Mouse (Mus musculus) MEL (cell line): ENCODE measurements around the gene Ern1. TPM values are rescaled to one million over a fixed set of nuclear protein-coding genes. Genes with fewer than 3 reads are reported as not detected.

ENCODE experiments used
- DNase-seq: peaks from one replicate; pipeline ENCODE4 v3.0.0; 2011; ENCODE audit warnings: low read depth, low spot score
- H3K27ac ChIP-seq: 2 replicates; pipeline ENCODE4 v1.5.1; 2012; ENCODE audit warnings: low read depth, mild to moderate bottlenecking, control low read depth, low read length, moderate library complexity; ENCODE audit not compliant: control insufficient read depth
- H3K27me3 ChIP-seq, 2 experiments: fragments of 150-350 bp in 1 of 2; sonication (generic) in 1 of 2; 2 replicates each; pipeline ENCODE4 v1.6.1; 2012; ENCODE audit warnings: low read length in 2 of 2, mild to moderate bottlenecking in 2 of 2, improper control_type of control experiment in 1 of 2, moderate library complexity in 1 of 2; ENCODE audit not compliant: insufficient read depth in 2 of 2, control insufficient read depth in 1 of 2
- H3K36me3 ChIP-seq, 2 experiments: 2 replicates each; pipeline ENCODE4 v1.6.1; 2012 to 2014; ENCODE audit warnings: low read length in 2 of 2, improper control_type of control experiment in 1 of 2, inconsistent platforms in 1 of 2, mild to moderate bottlenecking in 1 of 2; ENCODE audit not compliant: insufficient read depth in 2 of 2, control insufficient read depth in 1 of 2
- H3K4me1 ChIP-seq, 2 experiments: fragments of 150-350 bp in 1 of 2; sonication (generic) in 1 of 2; 2 replicates each; pipeline ENCODE4 v1.6.1; 2012; ENCODE audit warnings: low read length in 2 of 2, improper control_type of control experiment in 1 of 2, mild to moderate bottlenecking in 1 of 2; ENCODE audit not compliant: insufficient read depth in 2 of 2, control insufficient read depth in 1 of 2
- H3K4me3 ChIP-seq, 2 experiments: fragments of 150-350 bp in 1 of 2; sonication (generic) in 1 of 2; 2 replicates each; pipeline ENCODE4 v1.5.1; 2012; ENCODE audit warnings: low read depth in 2 of 2, low read length in 2 of 2, mild to moderate bottlenecking in 2 of 2, moderate library complexity in 2 of 2, control low read depth in 1 of 2, improper control_type of control experiment in 1 of 2; ENCODE audit not compliant: control insufficient read depth in 1 of 2, insufficient read depth in 1 of 2
- H3K79me2 ChIP-seq: 2 replicates; pipeline ENCODE4 v1.6.1; 2012; ENCODE audit warnings: mild to moderate bottlenecking, low read length, moderate library complexity; ENCODE audit not compliant: control insufficient read depth, poor library complexity, insufficient read depth
- H3K9ac ChIP-seq: 2 replicates; pipeline ENCODE4 v1.6.1; 2012; ENCODE audit warnings: low read depth, mild to moderate bottlenecking, control low read depth, low read length, moderate library complexity; ENCODE audit not compliant: control insufficient read depth, poor library complexity, severe bottlenecking
- H3K9me3 ChIP-seq: fragments of 150-350 bp; sonication (generic); replicated peaks from 2 replicates; pipeline ENCODE4 v1.6.1; 2012; ENCODE audit warnings: mild to moderate bottlenecking, low read length, improper control_type of control experiment, moderate library complexity; ENCODE audit not compliant: insufficient read depth
- BHLHE40 ChIP-seq: IDR thresholded peaks from 2 replicates; pipeline ENCODE4 v1.6.1; 2012; ENCODE audit warnings: low read depth, mild to moderate bottlenecking, inconsistent platforms, low read length, improper control_type of control experiment, borderline replicate concordance
- CTCF ChIP-seq, 3 experiments: IDR thresholded peaks in 2 of 3; conservative IDR thresholded peaks in 1 of 3; 2 replicates each; pipeline ENCODE4 v1.5.1; 2011 to 2012; ENCODE audit warnings: low read length in 3 of 3, low read depth in 2 of 3, mild to moderate bottlenecking in 2 of 3, improper control_type of control experiment in 1 of 3, inconsistent platforms in 1 of 3, mixed read lengths in 1 of 3, moderate library complexity in 1 of 3; ENCODE audit not compliant: control insufficient read depth in 1 of 3, insufficient read depth in 1 of 3, poor library complexity in 1 of 3, severe bottlenecking in 1 of 3
- ELF1 ChIP-seq: IDR thresholded peaks from 2 replicates; pipeline ENCODE4 v1.6.1; 2014; ENCODE audit warnings: low read depth, mild to moderate bottlenecking, inconsistent platforms, low read length, improper control_type of control experiment, moderate library complexity
- EP300 ChIP-seq, 2 experiments: IDR thresholded peaks; 2 replicates each; pipeline ENCODE4 v1.6.1; 2011; ENCODE audit warnings: improper control_type of control experiment in 2 of 2, low read length in 2 of 2, low read depth in 1 of 2, mild to moderate bottlenecking in 1 of 2
- ETS1 ChIP-seq: IDR thresholded peaks from 2 replicates; pipeline ENCODE4 v1.6.1; 2012; ENCODE audit warnings: low read depth, mild to moderate bottlenecking, inconsistent platforms, low read length, improper control_type of control experiment, moderate library complexity
- GATA1 ChIP-seq: IDR thresholded peaks from 2 replicates; pipeline ENCODE4 v1.6.1; 2011; ENCODE audit warnings: low read depth, low read length, improper control_type of control experiment
- HCFC1 ChIP-seq: IDR thresholded peaks from 2 replicates; pipeline ENCODE4 v1.6.1; 2012; ENCODE audit warnings: low read depth, mild to moderate bottlenecking, inconsistent platforms, low read length, improper control_type of control experiment, moderate library complexity
- MXI1 ChIP-seq: IDR thresholded peaks from 2 replicates; pipeline ENCODE4 v1.6.1; 2011; ENCODE audit warnings: mild to moderate bottlenecking, low read depth, low read length, improper control_type of control experiment
- POLR2A ChIP-seq, 2 experiments: IDR thresholded peaks; 2 replicates each; pipeline ENCODE4 v1.6.1; 2011 to 2012; ENCODE audit warnings: low read length in 2 of 2, mild to moderate bottlenecking in 2 of 2, control low read depth in 1 of 2, improper control_type of control experiment in 1 of 2, low read depth in 1 of 2, moderate library complexity in 1 of 2; ENCODE audit not compliant: control insufficient read depth in 1 of 2, insufficient read depth in 1 of 2, poor library complexity in 1 of 2
- SIN3A ChIP-seq: IDR thresholded peaks from 2 replicates; pipeline ENCODE4 v1.6.1; 2012; ENCODE audit warnings: low read length, improper control_type of control experiment, inconsistent platforms
- TAL1 ChIP-seq: IDR thresholded peaks from 2 replicates; pipeline ENCODE4 v1.6.1; 2012; ENCODE audit warnings: mild to moderate bottlenecking, inconsistent platforms, low read length, moderate library complexity, mixed read lengths
- TCF12 ChIP-seq: IDR thresholded peaks from 2 replicates; pipeline ENCODE4 v1.6.1; 2014; ENCODE audit warnings: low read depth, mild to moderate bottlenecking, inconsistent platforms, low read length, improper control_type of control experiment, moderate library complexity
- UBTF ChIP-seq: IDR thresholded peaks from 2 replicates; pipeline ENCODE4 v1.6.1; 2012; ENCODE audit warnings: low read depth, mild to moderate bottlenecking, inconsistent platforms, low read length, improper control_type of control experiment, moderate library complexity, borderline replicate concordance; ENCODE audit not compliant: insufficient read depth
- ZC3H11A ChIP-seq: IDR thresholded peaks from 2 replicates; pipeline ENCODE4 v1.6.1; 2012; ENCODE audit warnings: low read depth, mild to moderate bottlenecking, inconsistent platforms, low read length, improper control_type of control experiment
- ZNF384 ChIP-seq: IDR thresholded peaks from 2 replicates; pipeline ENCODE4 v1.6.1; 2012; ENCODE audit warnings: low read depth, mild to moderate bottlenecking, inconsistent platforms, low read length, improper control_type of control experiment
- polyA plus RNA-seq, 2 experiments: library from polyadenylated mRNA; stranded (reverse) in 1 of 2; unstranded in 1 of 2; fragments of >175 nt in 1 of 2; fragments of >200 nt in 1 of 2; gene quantifications; 2 replicates each; pipeline versions ENCODE4 v1.2.1 to v1.2.4; 2012; ENCODE audit warnings: low replicate concordance in 2 of 2, low read depth in 1 of 2; ENCODE audit not compliant: insufficient read length in 2 of 2, insufficient read depth in 1 of 2, missing spikeins in 1 of 2
- total RNA-seq: library from RNA; depleted of rRNA; stranded (reverse); fragments of 300-350 nt; gene quantifications from 2 replicates; pipeline ENCODE4 v1.2.3, GENCODE M21; 2012

Ern1 gene
- total and polyA plus RNA-seq, 3 experiments: 4.3 to 5.7 TPM; not detected in 1

DNA sequence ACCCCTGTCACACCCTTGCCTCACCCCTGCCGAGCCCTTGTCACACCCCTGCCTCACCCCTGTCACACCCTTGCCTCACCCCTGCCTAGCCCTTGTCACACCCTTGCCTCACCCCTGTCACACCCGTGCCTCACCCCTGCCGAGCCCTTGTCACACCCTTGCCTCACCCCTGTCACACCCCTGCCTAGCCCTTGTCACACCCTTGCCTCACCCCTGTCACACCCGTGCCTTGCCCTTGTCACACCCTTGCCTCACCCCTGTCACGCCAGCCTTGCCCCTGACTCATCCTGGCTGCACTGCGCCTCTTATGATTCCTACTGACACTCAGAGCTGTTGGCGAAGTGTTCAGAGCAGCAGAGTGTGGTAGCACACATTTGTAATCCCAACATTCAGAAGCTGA, 20.0 kb upstream of the Ern1 start:
- H3K36me3 ChIP-seq: peaks cover 15% of the 10 kb centered on the region in 2 experiments
- no peaks in the 10 kb centered on the region for H3K27me3 ChIP-seq
- DNase-seq: peak; percentile 30
- peak overlapping the region; percentile 17 for H3K27ac ChIP-seq
- no peaks in the 10 kb centered on the region for H3K79me2 ChIP-seq
- no peak overlapping the region for H3K9ac ChIP-seq
- no peak for TF ChIP-seq MXI1
- TF ChIP-seq EP300 (IDR thresholded peaks at IDR 0.05; ENCODE audit: low read depth in 1 of 2, low read length in 2 of 2): 0 out of 4 replicates have a peak, but pooled peaks of 1 of the 2 experiments have one; percentile 31
- no peak overlapping the region for H3K4me3 ChIP-seq
- H3K9me3 ChIP-seq: no peaks in the 10 kb centered on the region
- peaks cover 7 to 11% of the 10 kb centered on the region in 2 experiments; a peak in 3 of 4 replicates for H3K4me1 ChIP-seq

DNA sequence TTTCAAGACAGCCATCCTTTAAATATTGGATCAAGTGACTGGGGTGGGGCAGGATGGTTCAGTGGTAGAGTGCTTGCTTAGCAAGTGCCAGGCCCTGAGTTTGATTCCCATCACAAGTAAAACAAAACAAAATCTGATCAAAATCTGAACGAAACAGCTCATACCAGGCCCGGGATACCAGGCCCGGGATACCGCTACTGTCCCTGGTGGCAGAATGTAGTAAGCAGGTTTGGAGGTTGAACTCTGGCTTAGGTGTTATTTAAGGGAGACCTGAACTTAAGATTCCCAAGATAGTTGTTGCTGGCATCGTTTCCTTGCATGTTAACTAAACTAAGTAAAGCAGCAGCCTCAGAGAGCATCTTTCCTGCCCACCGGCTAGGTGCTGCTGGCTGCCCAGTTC, 18.6 kb upstream of the Ern1 start:
- Histone ChIP-seq H3K9ac (no peak overlapping the region), H3K4me1 (peaks cover 7 to 13% of the 10 kb centered on the region in 2 experiments; a peak in 3 of 4 replicates), H3K79me2 (peaks cover 4% of the 10 kb centered on the region), H3K4me3 (no peak overlapping the region), H3K27ac (no peak overlapping the region), H3K9me3 (no peaks in the 10 kb centered on the region), H3K27me3 (no peaks in the 10 kb centered on the region), H3K36me3 (peaks cover 15 to 22% of the 10 kb centered on the region in 2 experiments)
- DNase-seq: no peak
- TF ChIP-seq CTCF (IDR thresholded peaks at IDR 0.05 in 2 of 3, conservative IDR thresholded peaks at IDR 0.05 in 1 of 3; ENCODE audit: control insufficient read depth in 1 of 3, insufficient read depth in 1 of 3, low read depth in 2 of 3, low read length in 3 of 3, poor library complexity in 1 of 3, severe bottlenecking in 1 of 3) (peak in 1 of 3 experiments; percentile 24; a peak in 3 of 6 replicates), POLR2A (IDR thresholded peaks at IDR 0.05; ENCODE audit: control insufficient read depth in 1 of 2, insufficient read depth in 1 of 2, low read depth in 1 of 2, low read length in 2 of 2, poor library complexity in 1 of 2) (no peak)

DNA sequence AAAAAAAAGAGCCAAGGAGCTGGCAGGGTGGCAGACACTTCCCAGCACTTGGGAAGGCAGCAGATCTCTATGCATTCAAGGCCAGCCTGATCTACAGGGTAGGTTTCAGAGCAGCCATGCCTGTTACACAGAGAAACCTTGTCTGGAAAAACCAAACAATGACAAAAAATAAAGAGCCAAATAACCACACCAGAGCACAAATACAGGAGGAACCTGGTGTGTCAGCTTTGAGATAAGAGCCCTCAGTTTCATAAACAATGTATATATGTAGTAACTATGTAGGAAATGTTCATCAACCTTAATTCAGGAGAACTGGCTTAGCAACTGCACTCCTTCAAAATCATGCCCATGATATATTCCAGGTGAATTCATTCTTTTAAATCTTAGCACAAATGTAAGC, 16.5 kb upstream of the Ern1 start:
- Histone ChIP-seq H3K9ac (no peak overlapping the region), H3K36me3 (peaks cover 4 to 23% of the 10 kb centered on the region in 2 experiments; a peak in 3 of 4 replicates), H3K4me3 (no peak overlapping the region), H3K27me3 (no peaks in the 10 kb centered on the region), H3K27ac (peak overlapping the region; percentile 43), H3K9me3 (no peaks in the 10 kb centered on the region), H3K79me2 (peaks cover 9% of the 10 kb centered on the region), H3K4me1 (peaks cover 5 to 13% of the 10 kb centered on the region in 2 experiments; a peak in 2 of 4 replicates)
- DNase-seq: peak; percentile 62
- TF ChIP-seq ELF1 (no peak), UBTF (no peak), SIN3A (peak; percentile 39; the same call in 1 of the 2 replicates), ETS1 (0 out of 2 replicates have a peak, but pooled peaks have one; percentile 11), ZC3H11A (no peak), HCFC1 (no peak), ZNF384 (peak; percentile 62; the same call in 1 of the 2 replicates), GATA1 (peak; percentile 62), BHLHE40 (no peak), TCF12 (no peak), MXI1 (peak; percentile 36; the same call in 1 of the 2 replicates), TAL1 (peak; percentile 34; the same call in 1 of the 2 replicates), EP300 (IDR thresholded peaks at IDR 0.05; ENCODE audit: low read depth in 1 of 2, low read length in 2 of 2) (peak in 1 of 2 experiments; percentile 37; a peak in 2 of 4 replicates)
